Mouse (Mus musculus): ENCODE results near the gene Pou2f2. TPM values are rescaled to one million over a fixed set of nuclear protein-coding genes. Genes with fewer than 3 reads are reported as not detected.

Gene Pou2f2
- polyA plus RNA-seq, 1 experiment from 2014 or later, result 1.8 TPM

DNA sequence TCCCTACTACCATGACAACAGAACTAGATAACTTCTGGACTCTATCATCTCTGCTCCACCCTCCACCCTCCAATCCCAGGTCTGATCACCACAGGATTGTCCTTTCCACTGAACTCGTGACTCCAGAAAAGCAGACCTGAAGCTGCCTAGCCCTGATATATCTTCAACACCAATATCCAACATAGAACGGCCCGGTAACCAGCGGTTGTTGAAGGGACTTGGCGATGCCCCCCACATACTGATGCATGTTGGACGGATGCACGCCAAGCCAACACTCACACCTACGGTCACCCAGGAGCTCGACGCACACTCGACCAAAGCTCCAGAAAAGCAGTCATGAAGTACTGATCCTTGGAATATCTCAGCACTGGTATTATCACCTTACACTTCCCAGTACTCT lies 48.3 kb downstream of the Pou2f2 start:
- H3K4me1 ChIP-seq (replicated peaks), result peaks cover 11% of the 10 kb centered on the region
- H3K36me3 ChIP-seq, result no peaks in the 10 kb centered on the region
- H3K4me3 ChIP-seq (replicated peaks), result no peak overlapping the region
- ATAC-seq, result no peak
- H3K9me3 ChIP-seq, result no peaks in the 10 kb centered on the region
- no peak overlapping the region for H3K9ac ChIP-seq
- peaks cover 48% of the 10 kb centered on the region for H3K27me3 ChIP-seq (replicated peaks)
- no peak overlapping the region for H3K27ac ChIP-seq
- no peak overlapping the region for H3K4me2 ChIP-seq (replicated peaks)
- WGBS, result 88% methylated on average over 11 of the region's 11 CpGs

DNA sequence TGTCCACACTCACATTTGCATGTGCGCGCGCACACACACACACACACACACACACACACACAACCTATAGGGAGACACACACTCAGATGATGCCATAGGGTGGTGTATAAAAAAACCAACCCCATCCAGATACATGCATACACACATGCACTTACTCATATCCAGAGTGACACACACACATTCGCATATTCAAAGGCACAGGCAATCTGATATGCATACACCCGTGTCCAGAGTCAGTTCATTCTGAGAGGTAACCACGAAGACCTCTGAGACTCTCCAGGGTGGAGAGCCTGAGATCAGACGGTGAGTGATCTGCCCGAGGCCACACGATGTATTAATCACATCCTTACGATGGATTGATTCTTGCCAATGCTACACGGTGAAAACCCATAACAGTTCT lies 49.0 kb downstream of the Pou2f2 start:
- Histone ChIP-seq H3K27me3 (replicated peaks) (peaks cover 45% of the 10 kb centered on the region), H3K27ac (no peak overlapping the region), H3K4me2 (replicated peaks) (no peak overlapping the region), H3K9ac (no peak overlapping the region), H3K4me1 (replicated peaks) (peaks cover 11% of the 10 kb centered on the region), H3K36me3 (no peaks in the 10 kb centered on the region), H3K4me3 (replicated peaks) (no peak overlapping the region), H3K9me3 (no peaks in the 10 kb centered on the region)
- 86% methylated on average over 11 of the region's 11 CpGs for WGBS
- no peak for ATAC-seq

DNA sequence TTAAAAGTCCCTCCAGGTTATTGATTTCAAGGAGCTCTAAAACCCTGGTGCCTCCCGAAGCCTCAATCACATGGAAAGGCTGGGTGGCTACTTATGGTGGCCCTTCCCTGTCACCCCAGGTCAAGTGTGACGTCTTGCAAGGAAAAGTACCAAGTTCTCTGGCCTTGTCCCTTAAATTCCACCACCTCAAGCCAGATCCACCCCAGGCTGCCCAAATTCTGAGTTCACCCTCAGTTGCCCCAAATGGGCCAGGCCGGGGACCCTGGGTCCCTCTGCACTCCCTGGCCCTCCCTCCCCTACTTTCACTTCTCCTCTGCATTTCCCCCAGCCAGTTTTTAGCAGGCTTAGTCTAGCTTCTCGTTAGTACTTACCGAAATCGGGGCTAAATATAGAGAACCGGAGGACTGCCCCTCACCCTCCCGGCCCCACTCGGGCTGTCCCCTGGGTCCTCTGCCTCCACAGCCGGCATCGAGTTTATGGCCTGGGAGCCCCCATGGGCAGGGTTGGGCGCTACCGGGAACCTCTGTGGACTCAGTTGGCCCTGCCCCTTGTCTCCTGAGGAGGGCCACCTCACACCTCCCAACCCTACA lies 50.0 kb downstream of the Pou2f2 start:
- Histone ChIP-seq H3K36me3 (no peaks in the 10 kb centered on the region), H3K27me3 (replicated peaks) (peaks cover 36% of the 10 kb centered on the region), H3K4me2 (replicated peaks) (no peak overlapping the region), H3K4me3 (replicated peaks) (no peak overlapping the region), H3K9me3 (no peaks in the 10 kb centered on the region), H3K9ac (no peak overlapping the region), H3K4me1 (replicated peaks) (peaks cover 11% of the 10 kb centered on the region), H3K27ac (no peak overlapping the region)
- 52% methylated on average over 13 of the region's 13 CpGs for WGBS
- no peak for ATAC-seq

DNA sequence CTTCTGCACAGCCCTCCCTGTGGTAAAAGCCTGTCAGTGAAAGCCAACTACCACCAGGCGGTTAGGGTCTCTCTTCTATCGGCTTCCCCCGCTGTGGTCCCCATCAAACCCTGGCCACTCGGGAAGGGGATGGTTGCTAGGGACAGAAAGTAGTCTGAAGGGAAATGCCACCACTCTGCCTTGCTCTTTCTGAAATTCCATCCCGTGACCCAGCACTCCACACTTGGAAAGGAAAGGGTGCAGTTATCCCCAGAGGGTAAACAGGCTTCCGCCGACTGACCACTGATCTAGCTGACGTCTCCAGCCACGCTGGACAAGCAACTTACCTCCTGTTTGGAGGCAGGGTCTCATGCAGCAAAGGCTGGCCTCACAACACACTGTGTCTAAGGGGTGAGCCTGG lies 51.6 kb downstream of the Pou2f2 start:
- Histone ChIP-seq H3K27ac (no peak overlapping the region), H3K4me3 (replicated peaks) (no peak overlapping the region), H3K36me3 (no peaks in the 10 kb centered on the region), H3K4me1 (replicated peaks) (peaks cover 7% of the 10 kb centered on the region; the same call in 1 of the 2 replicates), H3K9me3 (no peaks in the 10 kb centered on the region), H3K9ac (no peak overlapping the region), H3K4me2 (replicated peaks) (no peak overlapping the region), H3K27me3 (replicated peaks) (peaks cover 22% of the 10 kb centered on the region)
- ATAC-seq, result no peak
- WGBS, result 61% methylated on average over 9 of the region's 9 CpGs

DNA sequence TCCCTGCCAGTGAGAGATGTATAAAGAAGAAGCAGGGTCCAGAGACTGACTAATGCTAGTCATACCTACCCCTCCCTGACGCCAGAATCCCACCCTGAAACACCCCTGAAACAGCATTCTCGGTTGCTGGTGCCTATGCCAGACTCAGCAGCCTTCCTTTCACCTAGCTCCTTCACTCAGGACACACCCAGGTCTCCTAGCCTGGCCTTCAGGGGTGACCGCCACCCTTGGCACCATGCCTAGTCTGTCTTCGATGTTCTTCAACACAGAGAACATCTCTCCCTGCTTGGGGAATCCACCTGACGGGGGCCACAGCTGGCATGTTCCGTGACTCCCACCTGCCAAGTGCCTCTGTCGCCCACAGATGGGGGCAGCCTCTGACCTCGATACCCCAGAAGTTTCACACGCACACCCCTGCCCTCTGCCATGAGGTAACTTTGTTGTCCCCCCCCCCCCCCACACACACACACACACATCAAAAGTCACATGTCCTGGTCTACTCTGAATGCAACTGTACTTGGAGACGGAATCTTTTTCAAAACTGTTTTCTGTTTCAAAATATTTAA lies 53.7 kb downstream of the Pou2f2 start:
- no peaks in the 10 kb centered on the region for H3K9me3 ChIP-seq
- WGBS, result 77% methylated on average over 10 of the region's 10 CpGs
- H3K4me2 ChIP-seq (replicated peaks), result no peak overlapping the region
- no peaks in the 10 kb centered on the region for H3K36me3 ChIP-seq
- H3K27me3 ChIP-seq (replicated peaks), result peaks cover 4% of the 10 kb centered on the region; the same call in 1 of the 2 replicates
- no peak for ATAC-seq
- H3K4me1 ChIP-seq (replicated peaks), result no peaks in the 10 kb centered on the region
- no peak overlapping the region for H3K4me3 ChIP-seq (replicated peaks)
- H3K9ac ChIP-seq, result no peak overlapping the region
- H3K27ac ChIP-seq, result no peak overlapping the region

GRCm38 (mm10) chr7:25121240-25121786 lies 58.2 kb downstream of the Pou2f2 start:
- ATAC-seq, result no peak
- H3K9ac ChIP-seq, result no peak overlapping the region
- H3K4me1 ChIP-seq (replicated peaks), result no peaks in the 10 kb centered on the region
- H3K9me3 ChIP-seq, result no peaks in the 10 kb centered on the region
- no peak overlapping the region for H3K4me3 ChIP-seq (replicated peaks)
- 65% methylated on average over 13 of the region's 13 CpGs for WGBS
- no peak overlapping the region for H3K4me2 ChIP-seq (replicated peaks)
- no peaks in the 10 kb centered on the region for H3K27me3 ChIP-seq (replicated peaks)
- H3K36me3 ChIP-seq, result no peaks in the 10 kb centered on the region
- H3K27ac ChIP-seq, result no peak overlapping the region

DNA sequence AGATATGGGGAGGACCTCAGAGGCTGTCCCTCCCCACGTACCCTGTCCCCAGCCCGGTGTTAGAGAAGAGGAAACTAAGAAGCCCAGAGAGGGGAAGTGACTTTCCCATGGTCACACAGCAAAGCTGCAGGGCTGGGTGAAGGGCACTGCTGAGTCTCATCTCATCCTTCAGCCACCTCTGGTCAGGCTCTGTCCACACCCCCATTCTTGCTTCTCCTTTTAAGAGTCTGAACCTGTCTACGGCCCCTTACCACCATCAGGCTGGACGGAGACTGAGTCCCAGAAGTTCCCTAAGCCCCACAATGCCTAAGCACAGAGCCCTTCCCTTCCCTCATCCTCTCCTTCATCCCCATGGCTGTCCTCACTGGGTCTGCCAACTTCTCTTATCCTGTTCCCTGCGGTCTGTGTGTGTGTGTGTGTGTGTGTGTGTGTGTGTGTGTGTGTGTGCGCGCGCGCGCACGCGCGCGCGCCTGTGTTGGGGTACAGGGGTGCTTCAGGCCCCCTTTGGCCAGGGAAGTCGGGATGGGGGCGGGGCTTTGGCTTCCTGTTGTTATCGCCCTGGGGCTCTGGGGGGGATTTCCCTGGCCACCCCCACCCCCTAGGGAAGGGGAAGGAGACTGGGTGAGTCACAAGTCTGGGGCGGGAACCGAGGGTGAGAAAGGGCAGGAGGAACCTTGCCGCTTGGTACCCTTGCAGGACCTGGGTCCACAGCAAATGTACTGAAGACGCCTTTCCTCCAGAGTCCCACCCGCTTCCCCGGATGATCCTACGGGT lies 59.3 kb downstream of the Pou2f2 start:
- no peaks in the 10 kb centered on the region for H3K36me3 ChIP-seq
- no peaks in the 10 kb centered on the region for H3K4me1 ChIP-seq (replicated peaks)
- H3K4me3 ChIP-seq (replicated peaks), result no peak overlapping the region
- WGBS, result 71% methylated on average over 14 of the region's 25 CpGs
- H3K27me3 ChIP-seq (replicated peaks), result peaks cover 2% of the 10 kb centered on the region; the same call in 1 of the 2 replicates
- no peak overlapping the region for H3K27ac ChIP-seq
- H3K4me2 ChIP-seq (replicated peaks), result no peak overlapping the region
- H3K9ac ChIP-seq, result no peak overlapping the region
- no peaks in the 10 kb centered on the region for H3K9me3 ChIP-seq
- ATAC-seq, result no peak

GRCm38 (mm10) chr7:25112956-25113603 lies 66.4 kb downstream of the Pou2f2 start:
- H3K4me1 ChIP-seq (replicated peaks), result no peaks in the 10 kb centered on the region
- no peak overlapping the region for H3K27ac ChIP-seq
- H3K4me2 ChIP-seq (replicated peaks), result no peak overlapping the region
- WGBS, result 82% methylated on average over 16 of the region's 16 CpGs
- H3K27me3 ChIP-seq (replicated peaks), result peaks cover 5% of the 10 kb centered on the region; the same call in 1 of the 2 replicates
- H3K4me3 ChIP-seq (replicated peaks), result no peak overlapping the region
- H3K9me3 ChIP-seq, result no peaks in the 10 kb centered on the region
- H3K9ac ChIP-seq, result no peak overlapping the region
- no peaks in the 10 kb centered on the region for H3K36me3 ChIP-seq
- ATAC-seq, result no peak

DNA sequence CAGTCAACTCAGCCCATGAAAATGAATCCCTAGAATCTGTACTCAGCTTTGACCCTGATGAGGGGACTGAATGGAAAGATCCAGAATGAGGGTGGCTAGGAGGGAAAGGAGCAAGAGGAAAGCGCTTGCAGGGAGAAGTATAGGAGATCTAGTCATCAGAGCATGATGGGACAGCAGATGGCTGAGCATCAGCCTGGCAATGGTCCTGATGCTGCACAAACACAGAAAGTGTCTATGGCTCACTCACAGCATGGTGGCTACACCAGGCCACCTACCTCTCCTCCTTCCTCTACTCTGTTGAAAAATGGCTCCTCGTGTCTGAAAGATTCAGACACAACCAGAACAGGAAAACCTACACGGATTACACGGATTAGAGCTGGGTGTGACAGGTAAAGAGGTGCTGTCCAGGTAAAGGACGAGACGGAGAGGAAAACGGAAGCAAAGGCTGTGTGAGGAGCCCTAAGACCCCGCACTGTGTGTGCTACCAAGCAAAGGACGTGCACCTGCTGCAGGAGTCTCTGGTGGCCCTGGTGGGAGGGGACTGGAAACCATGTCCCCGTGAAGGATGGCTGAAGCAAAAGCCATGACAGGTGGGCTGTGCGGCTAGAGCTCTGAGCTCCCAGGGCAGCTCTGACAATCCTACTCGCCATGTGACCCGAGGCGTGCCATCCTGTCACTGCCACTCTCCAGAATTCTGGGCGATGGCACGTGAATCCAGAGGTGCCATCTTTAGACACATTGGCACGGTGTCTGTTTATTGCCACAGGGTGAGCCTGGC lies 67.2 kb downstream of the Pou2f2 start:
- H3K4me1 ChIP-seq (replicated peaks), result no peaks in the 10 kb centered on the region
- no peaks in the 10 kb centered on the region for H3K9me3 ChIP-seq
- no peak overlapping the region for H3K4me2 ChIP-seq (replicated peaks)
- no peak for ATAC-seq
- no peak overlapping the region for H3K27ac ChIP-seq
- H3K27me3 ChIP-seq (replicated peaks), result peaks cover 5% of the 10 kb centered on the region; the same call in 1 of the 2 replicates
- 83% methylated on average over 17 of the region's 17 CpGs for WGBS
- no peak overlapping the region for H3K4me3 ChIP-seq (replicated peaks)
- H3K9ac ChIP-seq, result no peak overlapping the region
- no peaks in the 10 kb centered on the region for H3K36me3 ChIP-seq

DNA sequence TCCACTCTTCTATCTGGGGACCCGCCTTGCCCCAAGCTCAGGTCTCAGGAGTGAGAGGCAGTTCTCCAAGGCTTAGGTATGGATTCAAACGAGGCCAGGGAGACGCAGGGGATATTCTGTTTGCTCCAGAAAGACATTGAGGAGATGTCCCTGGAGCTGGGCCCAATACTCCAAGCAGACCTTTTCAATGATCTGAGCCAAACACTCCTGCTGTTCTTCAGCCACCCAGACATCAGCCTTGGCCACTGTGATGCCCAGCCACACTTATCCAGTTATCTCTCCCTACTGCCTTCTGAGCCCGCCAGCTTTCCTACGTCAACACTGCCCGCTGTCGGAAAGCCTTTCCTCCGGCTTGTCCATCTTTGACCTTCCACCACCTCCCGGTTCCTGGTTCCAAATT lies 69.2 kb downstream of the Pou2f2 start:
- 88% methylated on average over 9 of the region's 9 CpGs for WGBS
- H3K4me3 ChIP-seq (replicated peaks), result no peak overlapping the region
- no peak overlapping the region for H3K27ac ChIP-seq
- H3K9me3 ChIP-seq, result no peaks in the 10 kb centered on the region
- no peaks in the 10 kb centered on the region for H3K36me3 ChIP-seq
- H3K4me2 ChIP-seq (replicated peaks), result no peak overlapping the region
- no peak overlapping the region for H3K9ac ChIP-seq
- H3K27me3 ChIP-seq (replicated peaks), result peaks cover 5% of the 10 kb centered on the region; the same call in 1 of the 2 replicates
- H3K4me1 ChIP-seq (replicated peaks), result no peaks in the 10 kb centered on the region
- no peak for ATAC-seq

DNA sequence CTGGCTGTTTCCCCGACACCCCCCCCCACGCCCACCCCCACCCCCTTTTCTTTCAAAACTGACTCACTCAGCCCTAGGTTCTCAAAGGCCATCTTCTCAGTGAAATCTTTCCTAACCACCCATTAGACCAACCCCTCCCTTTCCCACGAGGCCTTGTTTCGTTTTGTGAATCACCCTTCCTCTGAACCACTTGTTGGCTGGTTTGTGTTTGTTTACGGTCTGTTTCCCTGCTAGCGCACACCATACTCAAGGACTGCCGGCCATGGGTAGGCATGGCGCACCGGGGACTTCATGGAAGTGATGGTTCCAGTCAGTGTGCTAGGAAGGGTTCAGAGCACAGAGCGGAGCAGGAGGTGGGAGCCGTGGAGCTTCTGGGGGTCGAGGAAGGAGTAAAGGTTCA lies 70.2 kb downstream of the Pou2f2 start:
- H3K9ac ChIP-seq, result no peak overlapping the region
- no peaks in the 10 kb centered on the region for H3K4me1 ChIP-seq (replicated peaks)
- H3K36me3 ChIP-seq, result no peaks in the 10 kb centered on the region
- no peak overlapping the region for H3K4me2 ChIP-seq (replicated peaks)
- no peak overlapping the region for H3K4me3 ChIP-seq (replicated peaks)
- no peaks in the 10 kb centered on the region for H3K9me3 ChIP-seq
- no peak overlapping the region for H3K27ac ChIP-seq
- no peaks in the 10 kb centered on the region for H3K27me3 ChIP-seq (replicated peaks)
- 75% methylated on average over 12 of the region's 12 CpGs for WGBS
- ATAC-seq, result no peak

Data from intestine, embryonic 15.5 days (tissue).